Mouse (Mus musculus): ENCODE results near the gene Rsph14.

GRCm38 (mm10) chr10:75058761-75059395 lies 26.5 kb upstream of the Rsph14 start:
- no peak for TF ChIP-seq MAFK (IDR thresholded peaks at IDR 0.05; ENCODE audit: insufficient read depth, low read depth, low read length)
- TF ChIP-seq CHD2 (IDR thresholded peaks at IDR 0.05; ENCODE audit: low read depth, low read length) = no peak
